Mouse (Mus musculus) embryonic fibroblast, embryonic 13.5 days (primary cell): ENCODE measurements around the gene Flnc.

Experiments
- CTCF ChIP-seq: IDR thresholded peaks from 2 replicates; pipeline ENCODE4 v1.5.1; 2011; ENCODE audit warnings: mild to moderate bottlenecking, control low read depth, low read length, moderate library complexity, borderline replicate concordance; ENCODE audit not compliant: insufficient read depth
- POLR2A ChIP-seq: IDR thresholded peaks from 2 replicates; pipeline ENCODE4 v1.6.1; 2011; ENCODE audit warnings: low read depth, mild to moderate bottlenecking, control low read depth, low read length, moderate library complexity

DNA sequence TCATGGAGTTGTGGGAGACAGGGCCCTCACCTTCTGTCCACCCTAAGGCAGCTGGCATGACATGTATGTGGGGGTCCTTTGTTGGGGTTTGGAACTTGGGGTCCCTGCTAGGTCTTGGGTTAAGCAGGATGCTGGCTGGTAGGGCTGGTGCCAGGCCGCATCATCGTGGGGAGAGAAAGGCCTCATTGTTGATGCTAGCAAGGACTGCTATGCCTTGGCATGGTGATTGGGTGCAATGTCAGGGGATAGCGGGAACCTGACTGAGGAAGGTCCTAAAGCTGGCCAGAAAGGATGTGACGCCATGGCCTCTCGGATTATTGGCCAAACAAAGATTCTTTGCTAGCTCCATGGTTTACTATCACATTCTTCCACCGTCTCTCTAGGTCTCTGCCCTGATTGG is 6.7 kb downstream of the Flnc start:
- no peak for TF ChIP-seq CTCF
- TF ChIP-seq POLR2A = no peak
